Mouse (Mus musculus): ENCODE results near the gene Dennd1a.

Dennd1a gene

GRCm38 (mm10) chr2:37766027-37766761 lies 521.0 kb downstream of the Dennd1a start:
- no peak for DNase-seq

GRCm38 (mm10) chr2:37765082-37765483 lies 522.1 kb downstream of the Dennd1a start:
- peak; percentile 59 to 74 for DNase-seq

- DNase-seq = no peak
Measured at GRCm38 (mm10) chr2:37764514-37764913, 522.7 kb downstream of the Dennd1a start.

- no peak for DNase-seq
Measured at GRCm38 (mm10) chr2:37763638-37764037, 523.6 kb downstream of the Dennd1a start.

GRCm38 (mm10) chr2:37760633-37761032 lies 526.6 kb downstream of the Dennd1a start:
- DNase-seq = no peak

GRCm38 (mm10) chr2:37758343-37759015 lies 528.7 kb downstream of the Dennd1a start:
- DNase-seq = no peak

- DNase-seq = no peak
Measured at GRCm38 (mm10) chr2:37757784-37758183, 529.4 kb downstream of the Dennd1a start.

GRCm38 (mm10) chr2:37757016-37757415 lies 530.2 kb downstream of the Dennd1a start:
- no peak for DNase-seq

- DNase-seq = no peak
Measured at GRCm38 (mm10) chr2:37756220-37756930, 530.8 kb downstream of the Dennd1a start.

GRCm38 (mm10) chr2:37751114-37751513 lies 536.1 kb downstream of the Dennd1a start:
- no peak for DNase-seq

GRCm38 (mm10) chr2:37749323-37749722 lies 537.9 kb downstream of the Dennd1a start:
- DNase-seq = no peak
